Mouse (Mus musculus) liver, postnatal 0 days (tissue): ENCODE results near the gene Cacna1i.

ENCODE experiments used
- CTCF ChIP-seq: sonication (generic); IDR thresholded peaks from 2 replicates; pipeline ENCODE4 v1.5.1; 2016; ENCODE audit warnings: antibody characterized with exemption, low read depth
- EP300 ChIP-seq: IDR thresholded peaks from 2 replicates; pipeline ENCODE4 v1.6.1; 2016; ENCODE audit warnings: antibody characterized with exemption, low read depth, mild to moderate bottlenecking

GRCm38 (mm10) chr15:80401980-80402379 is 114.9 kb downstream of the Cacna1i start:
- TF ChIP-seq EP300 (no peak), CTCF (no peak)
